Mouse (Mus musculus) testis, adult 2 months (tissue): ENCODE results near the gene Acadvl. TPM values are rescaled to one million over a fixed set of nuclear protein-coding genes. Genes with fewer than 3 reads are reported as not detected.
"Not testable (repeated sequence)": the region's sequence is repeated elsewhere in the genome, so short reads cannot be mapped to it uniquely, and the experiment has no call there.

Experiments used
- H3K27ac ChIP-seq: fragments of 200-500 bp; 2 replicates; pipeline ENCODE4 v1.5.1; 2012; ENCODE audit warnings: low read depth, low read length; ENCODE audit not compliant: control insufficient read depth, insufficient read depth
- H3K27me3 ChIP-seq: fragments of 200-500 bp; 2 replicates; pipeline ENCODE4 v1.6.1; 2012; ENCODE audit warnings: mild to moderate bottlenecking, low read length, moderate library complexity; ENCODE audit not compliant: control insufficient read depth, insufficient read depth
- H3K36me3 ChIP-seq: fragments of 200-500 bp; 2 replicates; pipeline ENCODE4 v1.6.1; 2012; ENCODE audit warnings: mild to moderate bottlenecking, low read length; ENCODE audit not compliant: control insufficient read depth, insufficient read depth
- H3K4me1 ChIP-seq: fragments of 200-500 bp; 2 replicates; pipeline ENCODE4 v1.6.1; 2012; ENCODE audit warnings: low read length; ENCODE audit not compliant: control insufficient read depth, insufficient read depth
- H3K4me3 ChIP-seq: fragments of 200-500 bp; 2 replicates; pipeline ENCODE4 v1.5.1; 2012; ENCODE audit warnings: low read depth, mild to moderate bottlenecking, low read length, moderate library complexity, mixed read lengths; ENCODE audit not compliant: control insufficient read depth
- CTCF ChIP-seq: fragments of 200-500 bp; IDR thresholded peaks from 2 replicates; pipeline ENCODE4 v1.5.1; 2012; ENCODE audit warnings: low read depth, mild to moderate bottlenecking, inconsistent platforms, low read length, moderate library complexity; ENCODE audit not compliant: control insufficient read depth, insufficient read depth, insufficient replicate concordance
- POLR2A ChIP-seq: fragments of 200-500 bp; IDR thresholded peaks from 2 replicates; pipeline ENCODE4 v1.6.1; 2012; ENCODE audit warnings: low read depth, mild to moderate bottlenecking, inconsistent platforms, low read length, moderate library complexity; ENCODE audit not compliant: control insufficient read depth
- polyA plus RNA-seq: library from polyadenylated mRNA; depleted of rRNA; stranded (reverse); fragments of >200 nt; gene quantifications from 2 replicates; pipeline ENCODE4 v1.2.3, GENCODE M21; 2012

Acadvl gene
- polyA plus RNA-seq, 1 experiment = 20.6 TPM

- no peak for TF ChIP-seq POLR2A
- TF ChIP-seq CTCF = no peak
- Histone ChIP-seq H3K4me3 (no peak overlapping the region; the same call in 1 of the 2 replicates), H3K27ac (no peak overlapping the region), H3K4me1 (peaks cover 23% of the 10 kb centered on the region), H3K36me3 (no peaks in the 10 kb centered on the region), H3K27me3 (no peaks in the 10 kb centered on the region)
Observed at GRCm38 (mm10) chr11:70018131-70018990, 3.1 kb upstream of the Acadvl start.

DNA sequence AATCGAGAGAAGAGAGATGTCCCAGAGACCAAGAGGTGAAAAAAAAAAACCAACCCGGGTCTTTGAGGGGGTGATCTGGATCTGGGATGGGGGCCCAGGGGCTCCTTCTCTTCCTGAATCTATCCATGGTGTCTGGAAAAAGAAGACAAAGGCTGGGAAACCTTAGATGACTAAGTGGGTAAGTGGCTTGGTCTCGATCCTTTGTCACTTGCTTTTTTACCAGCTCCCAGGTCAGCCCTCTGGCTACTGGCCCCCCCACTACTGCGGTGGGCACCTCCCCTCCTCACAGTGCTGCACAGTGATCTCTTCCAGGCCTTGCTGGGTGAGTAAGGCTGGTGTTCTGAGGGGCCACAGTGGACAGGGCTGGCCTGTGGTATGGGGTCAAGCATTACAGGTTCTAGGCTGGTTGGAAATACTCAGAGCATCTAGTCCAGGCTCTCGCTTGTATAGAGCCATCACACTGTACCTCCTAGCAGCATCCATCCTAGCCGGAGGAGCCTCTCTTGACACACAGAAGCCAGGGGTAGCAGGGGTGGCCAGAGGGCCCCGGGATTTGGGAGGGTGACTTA lies 2.1 kb upstream of the Acadvl start:
- Histone ChIP-seq H3K4me1 (peaks cover 23% of the 10 kb centered on the region), H3K27ac (no peak overlapping the region), H3K36me3 (no peaks in the 10 kb centered on the region), H3K4me3 (no peak overlapping the region), H3K27me3 (no peaks in the 10 kb centered on the region)
- TF ChIP-seq POLR2A (no peak), CTCF (no peak)

DNA sequence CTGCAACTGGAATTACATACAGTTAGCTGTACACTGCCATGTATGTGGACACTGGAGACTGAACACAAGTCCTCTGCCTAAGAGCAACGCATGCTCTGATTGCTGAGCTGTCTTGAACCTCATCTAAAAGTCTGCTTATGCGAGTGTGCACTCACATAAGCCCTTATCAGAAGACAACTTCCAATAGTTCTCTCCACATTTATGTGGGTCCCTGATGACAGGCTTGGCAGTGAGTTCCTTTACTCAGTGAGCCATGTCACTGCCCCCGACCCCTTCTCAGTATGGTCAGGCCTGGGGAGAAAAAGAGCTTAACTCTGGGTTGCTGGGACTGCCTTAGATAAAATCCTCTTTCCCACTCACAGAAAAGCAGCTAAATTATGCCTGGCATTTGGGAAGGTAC lies 1.5 kb upstream of the Acadvl start, which contains the start of gene Dlg4:
Gene Dlg4 (plus strand): TSS at position 274 of the 400 bp plus-strand sequence.
- no peak within 1 kb of the TSS for H3K27ac ChIP-seq
- H3K27me3 ChIP-seq = no peaks in the 10 kb centered on the region
- no peaks in the 10 kb centered on the region; the same call in 1 of the 2 replicates for H3K36me3 ChIP-seq
- H3K4me3 ChIP-seq = no peak within 1 kb of the TSS
- peaks cover 20% of the 10 kb centered on the region for H3K4me1 ChIP-seq
- TF ChIP-seq POLR2A = no peak
- no peak for TF ChIP-seq CTCF

DNA sequence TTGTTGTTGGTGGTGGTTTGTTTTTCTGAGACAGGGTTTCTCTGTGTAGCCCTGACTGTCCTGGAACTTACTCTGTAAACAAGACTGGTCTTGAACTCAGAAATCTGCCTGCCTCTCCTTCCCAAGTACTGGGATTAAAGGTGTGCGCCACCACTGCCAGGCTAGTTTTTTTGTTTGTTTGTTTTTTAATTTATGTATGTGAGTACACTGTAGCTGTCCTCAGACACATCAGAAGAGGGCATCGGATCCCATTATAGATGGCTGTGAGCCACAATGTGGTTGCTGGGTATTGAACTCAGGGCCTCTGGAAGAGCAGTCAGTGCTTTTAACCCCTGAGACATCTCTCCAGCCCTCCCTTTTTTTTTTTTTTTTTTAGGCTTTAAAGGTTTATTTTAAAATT lies 966 bp upstream of the Acadvl start:
- not testable (repeated sequence) for H3K36me3 ChIP-seq, H3K27me3 ChIP-seq, H3K4me3 ChIP-seq, H3K27ac ChIP-seq
- peaks cover 19% of the 10 kb centered on the region for H3K4me1 ChIP-seq

- peaks cover 17% of the 10 kb centered on the region for H3K4me1 ChIP-seq
- no peak overlapping the region for H3K4me3 ChIP-seq
- H3K27me3 ChIP-seq = no peaks in the 10 kb centered on the region
- H3K36me3 ChIP-seq = no peaks in the 10 kb centered on the region; the same call in 1 of the 2 replicates
- H3K27ac ChIP-seq = no peak overlapping the region
- TF ChIP-seq POLR2A (no peak), CTCF (no peak)
Observed at GRCm38 (mm10) chr11:70015677-70016076, 466 bp upstream of the Acadvl start.

GRCm38 (mm10) chr11:70014051-70014450 lies 1.2 kb downstream of the Acadvl start:
- H3K36me3 ChIP-seq = peaks cover 2% of the 10 kb centered on the region
- H3K4me1 ChIP-seq = peaks cover 14% of the 10 kb centered on the region
- no peaks in the 10 kb centered on the region for H3K27me3 ChIP-seq
- no peak for TF ChIP-seq CTCF
- no peak for TF ChIP-seq POLR2A
- H3K27ac ChIP-seq = no peak overlapping the region
- no peak overlapping the region for H3K4me3 ChIP-seq

DNA sequence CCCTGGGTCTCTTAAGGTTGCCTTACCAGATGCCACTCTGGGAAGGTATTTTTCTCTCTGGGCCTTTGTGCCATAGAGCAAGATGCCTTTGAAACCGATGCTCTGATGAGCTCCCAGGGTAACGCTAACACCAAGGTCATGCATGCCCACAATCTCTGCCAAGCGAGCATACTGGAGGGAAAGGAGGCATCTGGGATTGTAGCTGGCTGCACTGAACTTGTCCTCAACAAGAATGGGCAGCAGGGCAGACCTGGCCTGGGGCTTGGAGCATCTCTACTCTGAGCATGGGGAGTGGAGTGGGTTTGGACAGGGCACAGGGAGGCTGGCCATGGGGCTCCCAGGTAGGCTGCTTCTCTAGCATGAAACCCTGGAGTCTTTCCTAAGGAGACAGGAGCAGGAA lies 1.8 kb downstream of the Acadvl start:
- Histone ChIP-seq H3K4me3 (no peak overlapping the region), H3K36me3 (peaks cover 4% of the 10 kb centered on the region), H3K27ac (no peak overlapping the region)

DNA sequence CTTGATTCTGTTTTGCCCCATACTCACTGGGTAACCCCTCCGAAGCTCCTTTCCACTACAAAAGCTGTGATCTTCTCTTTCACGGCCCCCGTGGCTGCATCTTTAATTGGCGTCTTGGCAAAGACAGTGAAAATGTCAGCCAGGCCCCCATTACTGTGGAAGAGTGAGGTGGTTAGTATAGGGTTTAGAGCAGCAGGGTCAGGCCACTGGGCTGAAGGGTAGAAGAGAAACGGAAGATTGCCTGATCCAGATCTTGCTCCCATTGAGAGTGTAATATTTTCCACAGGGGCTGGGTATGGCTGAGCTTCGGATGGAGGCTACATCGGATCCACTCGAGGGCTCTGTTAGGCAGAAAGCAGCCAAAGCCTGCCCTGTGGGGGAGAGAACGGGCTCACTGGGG lies 2.3 kb downstream of the Acadvl start:
- Histone ChIP-seq H3K27ac (no peak overlapping the region), H3K4me1 (peaks cover 9% of the 10 kb centered on the region), H3K4me3 (no peak overlapping the region), H3K36me3 (peaks cover 5% of the 10 kb centered on the region), H3K27me3 (no peaks in the 10 kb centered on the region)
- TF ChIP-seq POLR2A = no peak
- no peak for TF ChIP-seq CTCF

More for the DNA sequence above, 1.8 kb downstream of the Acadvl start:
- peaks cover 11% of the 10 kb centered on the region for H3K4me1 ChIP-seq
- TF ChIP-seq POLR2A (no peak), CTCF (no peak)
- H3K27me3 ChIP-seq = no peaks in the 10 kb centered on the region
